Mouse (Mus musculus) effector memory CD4-positive, alpha-beta T cell, adult 7 months (primary cell): ENCODE data around the gene Olfr186. TPM values are rescaled to one million over a fixed set of nuclear protein-coding genes. Genes with fewer than 3 reads are reported as not detected.

Experiments used
- polyA plus RNA-seq: library from polyadenylated mRNA; unstranded; fragments of 100-300 nt; shearing (Covaris generic); gene quantifications from one replicate; pipeline ENCODE4 v1.2.1, GENCODE M21; 2017

Gene Olfr186
- not detected for polyA plus RNA-seq

DNA sequence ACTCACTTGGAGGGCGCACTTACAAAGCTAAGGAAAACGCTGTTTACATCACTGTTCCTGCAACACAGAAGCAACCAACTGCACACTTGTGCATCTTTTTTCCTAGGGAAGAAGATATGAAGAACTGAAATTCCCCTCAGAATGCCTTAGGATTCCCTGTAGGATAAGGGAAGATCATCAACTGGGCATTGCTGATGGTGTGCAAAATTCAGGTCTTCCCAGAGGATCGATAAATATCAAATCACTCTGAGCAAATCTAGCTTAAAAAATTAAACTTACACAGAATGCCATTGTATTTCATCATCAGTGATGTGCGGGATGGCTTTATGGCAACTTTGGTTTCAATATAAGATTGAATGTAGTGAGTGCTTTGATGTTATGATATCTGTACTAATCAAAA lies at the start of gene Olfr186:
Olfr186 (minus strand) TSS at position 101 of the 400 bp plus-strand sequence.

DNA sequence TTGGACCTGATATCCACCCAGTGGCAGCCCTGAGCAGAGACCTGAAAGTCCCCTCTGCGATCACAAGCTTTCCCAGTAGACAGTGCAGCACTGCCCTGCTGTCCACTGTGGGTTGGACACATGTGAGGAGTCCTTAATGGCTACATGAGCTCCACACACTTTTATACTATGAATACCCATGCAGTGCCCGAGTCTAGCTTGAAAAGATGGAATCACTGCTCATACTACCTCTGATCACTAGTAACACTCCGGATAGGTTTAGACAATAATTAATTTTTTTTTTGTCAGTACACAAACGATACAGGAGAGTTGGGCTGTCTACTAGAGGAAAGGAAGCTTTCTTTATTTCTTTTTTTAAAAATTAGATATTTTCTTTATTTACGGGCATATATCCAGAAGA lies 47.8 kb upstream of the Olfr186 start, which contains the start of gene Olfr190:
Olfr190 (minus strand) TSS at position 101 of the 400 bp plus-strand sequence.

GRCm38 (mm10) chr16:59039710-59040109 lies 9.6 kb upstream of the Olfr186 start, which contains the start of gene Olfr187:
Olfr187 (minus strand) TSS chr16:59039767.

DNA sequence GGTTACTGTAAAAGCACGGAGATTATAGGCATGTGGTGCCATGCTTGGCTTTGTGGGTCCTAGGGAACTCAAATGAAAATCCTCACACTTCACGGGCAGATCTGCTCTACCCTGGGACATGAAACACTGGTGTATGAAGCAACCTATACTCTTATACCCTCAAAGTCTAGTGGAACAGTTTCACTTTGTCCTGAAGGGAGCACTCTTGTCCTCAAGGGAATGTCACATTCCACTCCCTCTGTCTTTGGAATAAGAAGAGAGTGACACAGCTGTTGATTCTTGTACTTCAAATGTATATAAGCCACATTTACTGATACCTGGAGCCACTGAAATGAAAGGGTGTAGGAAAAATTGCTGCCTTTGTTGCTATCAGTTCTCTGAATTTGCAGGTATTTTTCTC lies 35.0 kb downstream of the Olfr186 start, which contains the start of gene Olfr183:
Olfr183 (plus strand) TSS at position 301 of the 400 bp plus-strand sequence.

Other genes starting within 250 kb of the Olfr186 start
- 0.77 TPM for gene Olfr173, start 230.0 kb downstream of the Olfr186 start, polyA plus RNA-seq
- gene Olfr175-ps1, start 203.5 kb downstream of the Olfr186 start, polyA plus RNA-seq, result not detected
- 0.16 TPM for gene Olfr177, start 155.5 kb downstream of the Olfr186 start, polyA plus RNA-seq
- not detected for gene Olfr178, start 138.2 kb downstream of the Olfr186 start, polyA plus RNA-seq
- not detected for gene Olfr181, start 101.5 kb downstream of the Olfr186 start, polyA plus RNA-seq
- not detected for gene Olfr180, start 100.9 kb downstream of the Olfr186 start, polyA plus RNA-seq
- 0.27 TPM for gene Olfr183, start 34.9 kb downstream of the Olfr186 start, polyA plus RNA-seq
- not detected for gene Olfr187, start 9.5 kb upstream of the Olfr186 start, polyA plus RNA-seq
- gene Olfr190, start 47.7 kb upstream of the Olfr186 start, polyA plus RNA-seq, result not detected
- not detected for gene Olfr191, start 59.5 kb upstream of the Olfr186 start, polyA plus RNA-seq
- not detected for gene Olfr193, start 81.6 kb upstream of the Olfr186 start, polyA plus RNA-seq
- gene Olfr194, start 90.8 kb upstream of the Olfr186 start, polyA plus RNA-seq, result not detected
- not detected for gene Olfr195, start 116.8 kb upstream of the Olfr186 start, polyA plus RNA-seq
- not detected for gene Olfr196, start 140.2 kb upstream of the Olfr186 start, polyA plus RNA-seq
- gene Olfr198, start 173.2 kb upstream of the Olfr186 start, polyA plus RNA-seq, result not detected
- gene Olfr199, start 189.5 kb upstream of the Olfr186 start, polyA plus RNA-seq, result not detected
- 0.32 TPM for gene Olfr201, start 242.3 kb upstream of the Olfr186 start, polyA plus RNA-seq